In genomic region chr19:7374491-7374890, GRCm38 (mm10) we compare ENCODE assay signal across 13 mouse cellular contexts.
"Had no signal": no experiment of that assay in that cellular context is flagged by ENCODE, and none has a peak within 500 bp of the region (broad histone marks: within the 10 kb centered on the region; RNA-seq: fewer than 3 reads in every experiment).

No protein-coding gene starts in this region.

- H3K9me3 ChIP-seq: limb, embryonic 12.5 days; liver, embryonic 15.5 days; midbrain, embryonic 10.5 days; midbrain, embryonic 15.5 days had no signal

- H3K27ac ChIP-seq: kidney, postnatal 0 days; limb, embryonic 12.5 days; liver, embryonic 15.5 days; midbrain, embryonic 10.5 days; midbrain, embryonic 15.5 days had no signal

- H3K4me1 ChIP-seq: limb, embryonic 12.5 days had no signal

- H3K4me2 ChIP-seq: limb, embryonic 12.5 days; liver, embryonic 15.5 days; lung, embryonic 14.5 days; midbrain, embryonic 15.5 days had no signal

- DNase-seq: kidney, adult 8-10 months; kidney, postnatal 36 days; lung, embryonic 14.5 days; lung, postnatal 10 days; lung, postnatal 4 days; right cerebral cortex, postnatal 14 days; thymus, adult 18-20 months; thymus, postnatal 14 days had no signal

- H3K9ac ChIP-seq: limb, embryonic 12.5 days; liver, embryonic 15.5 days; lung, embryonic 14.5 days; midbrain, embryonic 15.5 days had no signal

- H3K27me3 ChIP-seq: limb, embryonic 12.5 days; liver, embryonic 15.5 days; midbrain, embryonic 15.5 days had no signal

- ATAC-seq: midbrain, embryonic 15.5 days had no signal

- H3K4me3 ChIP-seq: limb, embryonic 12.5 days; liver, embryonic 15.5 days; midbrain, embryonic 10.5 days; midbrain, embryonic 15.5 days had no signal
